Mouse (Mus musculus) forebrain, embryonic 15.5 days (tissue): ENCODE data around the gene Pex14. TPM values are rescaled to one million over a fixed set of nuclear protein-coding genes. Genes with fewer than 3 reads are reported as not detected.
A peak's percentile ranks its signal among the peaks of the same experiment; 100 is the strongest.

Source experiments
- ATAC-seq: fragments of 200-750 bp; cut with Nextera tagmentation; replicated peaks from 2 replicates; pipeline ENCODE4 v1.8.0; 2017; ENCODE audit warnings: mild to moderate bottlenecking, moderate TSS enrichment, moderate library complexity
- H3K27ac ChIP-seq: fragments of 300-500 bp; sonication (generic); replicated peaks from 2 replicates; pipeline ENCODE4 v1.5.1; 2015; ENCODE audit warnings: mild to moderate bottlenecking, inconsistent platforms
- H3K27me3 ChIP-seq: fragments of 300-500 bp; sonication (generic); 2 replicates; pipeline ENCODE4 v1.6.1; 2015; ENCODE audit warnings: inconsistent platforms
- H3K36me3 ChIP-seq: fragments of 300-500 bp; sonication (generic); 2 replicates; pipeline ENCODE4 v1.6.1; 2015; ENCODE audit warnings: mild to moderate bottlenecking, inconsistent platforms
- H3K4me1 ChIP-seq: fragments of 300-500 bp; sonication (generic); 2 replicates; pipeline ENCODE4 v1.6.1; 2015; ENCODE audit warnings: inconsistent platforms
- H3K4me2 ChIP-seq: fragments of 300-500 bp; sonication (generic); replicated peaks from 2 replicates; pipeline ENCODE4 v1.6.1; 2015; ENCODE audit warnings: mild to moderate bottlenecking, inconsistent platforms
- H3K4me3 ChIP-seq: fragments of 300-500 bp; sonication (generic); 2 replicates; pipeline ENCODE4 v1.5.1; 2015; ENCODE audit warnings: mild to moderate bottlenecking, inconsistent platforms
- H3K9ac ChIP-seq: fragments of 300-500 bp; sonication (generic); replicated peaks from 2 replicates; pipeline ENCODE4 v1.6.1; 2015; ENCODE audit warnings: mild to moderate bottlenecking, inconsistent platforms
- H3K9me3 ChIP-seq: fragments of 300-500 bp; sonication (generic); 2 replicates; pipeline ENCODE4 v1.6.1; 2016; ENCODE audit warnings: inconsistent platforms
- WGBS: fragments of 180-500 bp; shearing (Covaris S2); methylation state at CpG from one replicate; pipeline ENCODE4 v1.1.7; 2015; ENCODE audit warnings: mixed read lengths; 5-methylcytosine and 5-hydroxymethylcytosine counted together
- polyA plus RNA-seq: library from polyadenylated mRNA; unstranded; fragments of >200 nt; fragmentation: Nextera tagmentation; extraction: Ambion mirVana; gene quantifications from 2 replicates; pipeline ENCODE4 v1.2.1, GENCODE M21; 2015

Gene Pex14
- polyA plus RNA-seq, 1 experiment from 2014 or later, result 53.4 TPM

GRCm38 (mm10) chr4:149098571-149098970, 1.1 kb downstream of the Pex14 start:
- no peak for ATAC-seq

GRCm38 (mm10) chr4:149097956-149098355, 1.7 kb downstream of the Pex14 start:
- 83% methylated on average over 3 of the region's 3 CpGs for WGBS
- no peaks in the 10 kb centered on the region for H3K9me3 ChIP-seq
- H3K4me3 ChIP-seq, result 0 out of 2 replicates have a peak overlapping the region, but pooled peaks have one; percentile 68
- no peak for ATAC-seq
- H3K36me3 ChIP-seq, result peaks cover 9% of the 10 kb centered on the region; the same call in 1 of the 2 replicates
- 0 out of 2 replicates have a peak overlapping the region, but pooled peaks have one; percentile 91 for H3K4me2 ChIP-seq
- H3K9ac ChIP-seq, result no peak overlapping the region
- H3K27ac ChIP-seq, result no peak overlapping the region
- H3K27me3 ChIP-seq, result no peaks in the 10 kb centered on the region
- H3K4me1 ChIP-seq, result peaks cover 18% of the 10 kb centered on the region

More at GRCm38 (mm10) chr4:149098571-149098970, 1.1 kb downstream of the Pex14 start:
- Histone ChIP-seq H3K9ac (peak overlapping the region; percentile 75), H3K9me3 (no peaks in the 10 kb centered on the region), H3K4me3 (peak overlapping the region; percentile 68), H3K36me3 (0 out of 2 replicates have a peak, but pooled peaks cover 6% of the 10 kb centered on the region), H3K4me2 (peak overlapping the region; percentile 91), H3K27ac (no peak overlapping the region), H3K27me3 (no peaks in the 10 kb centered on the region), H3K4me1 (peaks cover 18% of the 10 kb centered on the region)
- WGBS, result 20% methylated on average over 11 of the region's 11 CpGs

- H3K9ac ChIP-seq, result no peak overlapping the region
- H3K27ac ChIP-seq, result no peak overlapping the region
- peaks cover 9% of the 10 kb centered on the region; the same call in 1 of the 2 replicates for H3K36me3 ChIP-seq
- no peak overlapping the region for H3K4me2 ChIP-seq
- H3K9me3 ChIP-seq, result no peaks in the 10 kb centered on the region
- no peak for ATAC-seq
- 88% methylated on average over 8 of the region's 8 CpGs for WGBS
- H3K27me3 ChIP-seq, result no peaks in the 10 kb centered on the region
- no peaks in the 10 kb centered on the region for H3K4me1 ChIP-seq
- H3K4me3 ChIP-seq, result no peak overlapping the region
Measured at GRCm38 (mm10) chr4:149091364-149091763, 8.3 kb downstream of the Pex14 start.

GRCm38 (mm10) chr4:149085381-149085780, 14.3 kb downstream of the Pex14 start:
- Histone ChIP-seq H3K27ac (no peak overlapping the region), H3K4me2 (no peak overlapping the region), H3K9me3 (no peaks in the 10 kb centered on the region), H3K4me1 (peaks cover 9% of the 10 kb centered on the region), H3K36me3 (no peaks in the 10 kb centered on the region), H3K4me3 (no peak overlapping the region), H3K27me3 (no peaks in the 10 kb centered on the region), H3K9ac (no peak overlapping the region)
- WGBS, result 83% methylated on average over 5 of the region's 5 CpGs
- no peak for ATAC-seq

GRCm38 (mm10) chr4:149081528-149081927, 18.1 kb downstream of the Pex14 start:
- Histone ChIP-seq H3K27me3 (no peaks in the 10 kb centered on the region), H3K36me3 (no peaks in the 10 kb centered on the region), H3K4me1 (peaks cover 11% of the 10 kb centered on the region), H3K9ac (no peak overlapping the region), H3K4me2 (no peak overlapping the region), H3K27ac (no peak overlapping the region), H3K4me3 (no peak overlapping the region), H3K9me3 (no peaks in the 10 kb centered on the region)
- WGBS, result 63% methylated on average over 17 of the region's 17 CpGs
- no peak for ATAC-seq

GRCm38 (mm10) chr4:149080111-149080510, 19.6 kb downstream of the Pex14 start:
- Histone ChIP-seq H3K4me3 (no peak overlapping the region), H3K4me1 (peaks cover 19% of the 10 kb centered on the region), H3K36me3 (no peaks in the 10 kb centered on the region), H3K27me3 (no peaks in the 10 kb centered on the region), H3K4me2 (no peak overlapping the region), H3K9me3 (no peaks in the 10 kb centered on the region), H3K27ac (no peak overlapping the region), H3K9ac (no peak overlapping the region)
- 94% methylated on average over 8 of the region's 8 CpGs for WGBS
- ATAC-seq, result no peak

- H3K9ac ChIP-seq, result no peak overlapping the region
- no peak overlapping the region for H3K4me2 ChIP-seq
Measured at GRCm38 (mm10) chr4:149079629-149080028, 20.0 kb downstream of the Pex14 start.

GRCm38 (mm10) chr4:149078261-149078660, 21.4 kb downstream of the Pex14 start:
- ATAC-seq, result no peak
- H3K27ac ChIP-seq, result no peak overlapping the region
- H3K4me3 ChIP-seq, result no peak overlapping the region
- H3K4me1 ChIP-seq, result peaks cover 19% of the 10 kb centered on the region
- no peak overlapping the region for H3K9ac ChIP-seq
- H3K4me2 ChIP-seq, result no peak overlapping the region
- H3K9me3 ChIP-seq, result no peaks in the 10 kb centered on the region
- no peaks in the 10 kb centered on the region for H3K36me3 ChIP-seq
- 63% methylated on average over 4 of the region's 4 CpGs for WGBS
- no peaks in the 10 kb centered on the region for H3K27me3 ChIP-seq

More at GRCm38 (mm10) chr4:149079629-149080028, 20.0 kb downstream of the Pex14 start:
- no peaks in the 10 kb centered on the region for H3K36me3 ChIP-seq
- no peaks in the 10 kb centered on the region for H3K9me3 ChIP-seq
- 89% methylated on average over 6 of the region's 6 CpGs for WGBS
- peaks cover 19% of the 10 kb centered on the region for H3K4me1 ChIP-seq
- no peaks in the 10 kb centered on the region for H3K27me3 ChIP-seq
- no peak overlapping the region for H3K27ac ChIP-seq
- no peak overlapping the region for H3K4me3 ChIP-seq
- no peak for ATAC-seq

- Histone ChIP-seq H3K4me3 (no peak overlapping the region), H3K27ac (no peak overlapping the region), H3K9me3 (no peaks in the 10 kb centered on the region), H3K9ac (no peak overlapping the region), H3K4me1 (peaks cover 10% of the 10 kb centered on the region; the same call in 1 of the 2 replicates), H3K36me3 (no peaks in the 10 kb centered on the region), H3K4me2 (no peak overlapping the region), H3K27me3 (no peaks in the 10 kb centered on the region)
- 20% methylated on average over 10 of the region's 10 CpGs for WGBS
- ATAC-seq, result peak; percentile 79
Measured at GRCm38 (mm10) chr4:149075871-149076575, 23.7 kb downstream of the Pex14 start.

- peaks cover 10% of the 10 kb centered on the region; the same call in 1 of the 2 replicates for H3K4me1 ChIP-seq
- ATAC-seq, result no peak
- 90% methylated on average over 13 of the region's 13 CpGs for WGBS
Measured at GRCm38 (mm10) chr4:149075073-149075472, 24.6 kb downstream of the Pex14 start.

GRCm38 (mm10) chr4:149066672-149067551, 32.8 kb downstream of the Pex14 start:
- 0 out of 2 replicates have a peak overlapping the region, but pooled peaks have one; percentile 10 for H3K9ac ChIP-seq
- no peaks in the 10 kb centered on the region for H3K9me3 ChIP-seq
- no peak overlapping the region for H3K4me2 ChIP-seq
- H3K36me3 ChIP-seq, result no peaks in the 10 kb centered on the region
- 76% methylated on average over 22 of the region's 22 CpGs for WGBS
- H3K27ac ChIP-seq, result no peak overlapping the region
- no peaks in the 10 kb centered on the region for H3K27me3 ChIP-seq
- peak; percentile 61 for ATAC-seq
- peaks cover 10% of the 10 kb centered on the region; the same call in 1 of the 2 replicates for H3K4me1 ChIP-seq
- H3K4me3 ChIP-seq, result no peak overlapping the region

More at GRCm38 (mm10) chr4:149075073-149075472, 24.6 kb downstream of the Pex14 start:
- Histone ChIP-seq H3K9ac (no peak overlapping the region), H3K36me3 (no peaks in the 10 kb centered on the region), H3K27me3 (no peaks in the 10 kb centered on the region), H3K4me2 (no peak overlapping the region), H3K4me3 (no peak overlapping the region), H3K9me3 (no peaks in the 10 kb centered on the region), H3K27ac (no peak overlapping the region)
